Mouse (Mus musculus): ENCODE measurements around the gene Parva. TPM values are rescaled to one million over a fixed set of nuclear protein-coding genes. Genes with fewer than 3 reads are reported as not detected.

Gene Parva
- total and polyA plus RNA-seq, 3 experiments = 32.7 to 93.4 (median 87.9) TPM

DNA sequence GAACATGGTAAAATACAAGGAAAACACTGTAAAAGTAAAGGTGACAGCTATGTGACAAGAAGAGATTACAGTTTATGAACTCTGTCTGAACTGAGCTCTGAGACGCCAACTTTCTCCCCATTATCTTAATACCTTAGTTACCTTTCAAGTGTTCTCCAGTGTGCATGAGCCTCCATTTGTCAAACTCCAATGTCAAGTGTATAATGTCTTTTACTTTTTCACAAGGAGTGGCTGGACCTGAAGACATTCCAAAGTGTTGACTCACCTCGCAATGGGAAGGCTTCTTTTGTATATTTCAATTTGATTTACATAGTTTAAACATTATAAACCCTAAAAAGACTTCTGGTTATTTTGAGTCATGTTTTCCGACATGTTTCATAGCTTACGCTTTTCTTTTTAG, 3.9 kb upstream of the Parva start:
- no peak for DNase-seq

- DNase-seq = no peak
Measured at GRCm38 (mm10) chr7:112426811-112427210, 494 bp upstream of the Parva start.

DNA sequence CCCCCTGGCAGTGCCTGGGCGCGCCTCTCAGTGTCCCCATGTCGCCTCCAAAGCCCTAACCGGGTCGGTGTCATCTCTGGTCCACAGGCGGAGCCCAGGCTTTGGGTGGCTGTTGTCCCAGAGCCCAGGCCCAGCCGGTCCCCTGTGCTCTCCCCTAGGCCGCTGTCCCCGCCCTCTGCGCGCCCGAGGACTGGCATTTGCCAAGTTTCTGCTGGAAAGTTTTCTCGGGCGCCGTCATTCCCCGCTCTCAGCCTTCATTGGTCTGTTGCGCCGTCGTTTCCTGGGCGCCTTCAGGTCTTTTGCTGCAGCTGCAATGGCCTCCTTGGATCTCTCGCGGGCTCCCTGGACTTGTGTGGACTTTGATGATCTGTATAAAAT, 842 bp downstream of the Parva start:
- peak; percentile 96 for DNase-seq

DNA sequence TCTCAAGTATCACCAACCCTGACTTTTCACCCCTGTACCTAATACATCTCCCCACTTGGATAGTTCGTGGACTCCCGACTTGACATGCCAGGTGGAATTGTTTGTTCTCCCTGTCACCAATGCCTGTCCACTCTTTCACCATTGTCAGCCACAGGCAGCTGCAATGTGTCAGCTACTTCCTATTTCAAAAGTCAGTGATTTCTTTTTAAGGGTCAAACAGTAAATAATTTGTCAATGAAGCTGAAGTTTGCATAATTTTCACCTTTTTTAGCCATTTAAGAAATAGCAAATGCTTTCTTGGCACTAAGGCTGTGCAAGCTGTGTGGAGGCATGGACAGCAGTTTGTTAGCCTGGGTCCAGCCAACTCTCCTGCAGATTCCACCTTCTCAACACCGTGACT, 12.5 kb downstream of the Parva start:
- no peak for DNase-seq

DNA sequence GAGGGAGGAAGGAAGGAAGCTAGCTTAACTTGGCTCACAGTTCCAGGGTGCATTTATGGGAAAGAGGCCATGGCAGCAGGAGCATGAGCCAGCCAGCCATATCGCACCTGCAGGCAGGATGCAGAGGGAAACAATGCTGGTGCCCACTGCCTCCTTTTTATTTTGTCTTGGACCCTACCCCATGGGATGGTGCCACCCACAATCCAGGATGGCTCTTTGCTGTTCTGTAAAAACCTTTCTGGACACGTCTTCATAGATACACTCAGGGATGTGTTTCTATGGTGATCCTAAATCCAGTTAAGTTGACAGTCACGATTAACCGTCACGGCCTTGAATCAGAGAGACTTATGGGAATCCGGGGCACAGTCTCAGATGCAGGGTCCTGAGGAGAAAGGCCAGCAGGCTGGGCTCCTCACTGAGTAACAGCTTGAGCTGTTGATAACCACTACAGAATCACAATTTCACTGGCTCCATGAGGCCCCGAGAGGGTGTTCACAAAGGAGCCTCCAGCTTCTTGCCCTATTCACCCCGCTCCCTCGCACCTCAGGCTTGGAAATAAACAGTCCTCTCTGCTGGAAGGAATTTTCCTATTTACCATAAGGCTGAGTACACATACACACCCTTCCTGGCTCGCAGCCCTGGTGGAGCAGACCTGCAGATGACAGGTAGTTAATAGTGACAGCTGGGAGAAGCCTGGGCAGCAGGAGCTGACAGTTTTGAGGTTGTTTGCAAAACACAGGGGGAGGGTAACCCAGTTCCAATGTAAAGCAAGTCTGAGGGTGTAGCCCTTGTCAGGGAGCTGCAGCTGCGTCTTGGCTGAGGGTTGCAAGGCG, 17.1 kb downstream of the Parva start:
- DNase-seq = no peak

- DNase-seq = no peak
Measured at GRCm38 (mm10) chr7:112444985-112445367, 17.7 kb downstream of the Parva start.

DNA sequence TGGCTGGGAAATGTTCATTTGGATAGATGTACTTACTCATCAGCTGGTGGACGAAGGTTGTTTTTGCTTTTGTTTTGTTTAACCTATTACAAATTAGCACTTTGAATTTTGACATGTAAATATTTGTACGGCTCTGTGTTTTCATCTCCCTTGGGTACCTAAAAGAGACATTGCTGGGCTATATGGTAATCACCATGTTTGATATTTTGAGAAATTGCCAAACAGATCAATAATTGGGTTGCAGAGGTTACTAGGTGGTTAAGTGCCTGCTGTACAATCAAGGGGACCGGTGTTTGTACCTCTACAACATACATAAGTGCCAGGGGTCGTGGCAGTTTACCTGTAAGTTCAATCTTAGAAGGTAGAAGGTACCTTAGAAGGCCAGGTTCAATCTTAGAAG, 19.2 kb downstream of the Parva start:
- DNase-seq = no peak

DNA sequence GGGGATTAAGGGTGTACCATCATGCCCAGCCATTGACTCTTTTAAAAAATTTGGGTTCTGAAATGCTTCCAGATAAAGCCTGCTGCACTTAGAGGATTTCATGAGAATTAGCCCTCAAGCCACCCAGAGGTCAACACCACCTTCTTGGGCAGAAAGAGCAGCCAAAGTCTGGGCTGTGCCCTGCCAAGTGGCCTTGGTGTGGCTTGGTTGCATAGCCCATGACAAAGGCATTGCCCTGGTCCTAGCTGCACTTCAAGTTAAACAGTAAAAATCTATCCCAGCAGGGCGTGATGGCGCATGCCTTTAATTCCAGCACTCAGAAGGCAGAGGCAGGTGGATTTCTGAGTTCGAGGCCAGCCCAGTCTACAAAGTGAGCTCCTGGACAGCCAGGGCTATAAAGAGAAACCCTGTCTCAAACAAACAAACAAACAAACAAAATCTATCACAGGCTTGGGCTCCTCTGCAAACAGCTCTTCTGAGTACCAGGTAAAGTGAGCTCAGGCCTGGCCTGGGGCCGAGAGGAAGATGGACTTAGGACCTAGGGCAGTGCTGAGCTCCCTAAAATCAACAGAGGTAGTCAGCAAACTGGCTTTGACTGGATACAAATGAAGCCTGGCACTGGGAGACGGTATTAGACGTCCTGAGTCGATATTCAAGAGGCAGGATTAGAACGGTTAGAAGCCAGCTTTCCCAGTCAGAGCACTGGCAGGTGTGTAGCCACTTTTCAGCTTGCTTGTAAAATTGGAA, 22.8 kb downstream of the Parva start:
- peak; percentile 69 for DNase-seq

GRCm38 (mm10) chr7:112452471-112452870, 25.2 kb downstream of the Parva start:
- DNase-seq = no peak

- peak; percentile 87 for DNase-seq
Measured at GRCm38 (mm10) chr7:112453805-112454214, 26.5 kb downstream of the Parva start.

- no peak for DNase-seq
Measured at GRCm38 (mm10) chr7:112454380-112454779, 27.1 kb downstream of the Parva start.

GRCm38 (mm10) chr7:112454951-112455350, 27.6 kb downstream of the Parva start:
- no peak for DNase-seq

GRCm38 (mm10) chr7:112455566-112456110, 28.3 kb downstream of the Parva start:
- DNase-seq = peak; percentile 45

DNA sequence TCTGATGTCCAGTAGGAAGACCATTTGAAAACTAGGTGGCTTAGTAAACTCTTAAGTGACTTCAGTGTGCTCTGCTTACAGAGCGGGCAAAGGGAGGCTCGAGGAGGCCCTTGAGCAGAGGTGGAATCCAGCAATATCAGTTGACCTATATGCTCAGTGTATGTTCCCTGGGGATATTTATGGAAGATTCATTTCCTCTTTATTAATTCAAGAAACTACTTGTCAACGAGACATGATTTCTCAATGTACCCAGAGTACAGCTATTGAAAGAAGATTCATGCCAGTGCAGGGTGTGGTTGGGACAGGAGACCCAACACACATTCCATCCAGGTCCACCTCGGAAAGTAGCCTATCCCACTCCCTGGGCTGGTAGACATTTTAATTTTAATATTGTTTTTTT, 30.1 kb downstream of the Parva start:
- DNase-seq = no peak

- no peak for DNase-seq
Measured at GRCm38 (mm10) chr7:112457920-112458319, 30.6 kb downstream of the Parva start.

DNA sequence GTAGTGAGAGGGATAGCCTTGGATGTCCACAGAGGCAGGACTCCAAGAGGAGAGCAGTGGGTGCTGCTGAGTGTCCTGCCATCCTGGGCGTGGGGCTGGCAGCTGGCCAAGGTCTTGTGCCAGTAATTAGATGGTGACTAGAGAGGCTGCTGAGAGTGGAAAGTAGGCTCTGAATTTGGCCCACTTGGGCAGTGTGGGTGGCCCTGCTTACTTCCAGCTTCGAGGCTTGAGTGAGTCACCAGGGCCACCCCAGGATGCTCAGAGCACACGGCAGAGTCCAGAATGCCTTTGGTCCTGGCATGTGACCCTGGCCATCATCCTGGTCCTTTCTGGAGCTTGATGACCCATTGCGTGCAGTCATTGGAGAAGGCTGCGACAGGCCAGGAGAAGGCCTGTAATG, 31.1 kb downstream of the Parva start:
- peak; percentile 83 for DNase-seq

GRCm38 (mm10) chr7:112463074-112463473, 35.8 kb downstream of the Parva start:
- no peak for DNase-seq

GRCm38 (mm10) chr7:112465920-112466319, 38.6 kb downstream of the Parva start:
- DNase-seq = peak; percentile 44

DNA sequence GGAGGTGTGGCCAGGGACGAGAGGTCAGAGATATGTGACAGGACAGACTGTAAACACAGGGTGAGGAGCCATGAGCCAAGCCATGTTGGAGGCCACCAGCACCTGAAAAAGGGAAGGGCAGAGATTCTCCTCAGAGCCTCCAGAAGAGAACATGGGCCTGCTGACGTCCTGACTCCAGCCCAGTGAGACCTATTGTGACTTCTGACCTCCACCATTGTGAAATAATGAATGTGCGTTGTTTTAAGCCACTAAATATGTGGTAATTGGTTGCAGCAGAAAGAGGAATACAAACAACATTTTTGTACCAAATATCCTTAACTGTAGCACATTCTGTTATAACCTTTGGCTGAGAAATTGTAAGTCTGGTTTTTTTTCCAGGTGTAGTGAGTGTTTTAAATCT, 39.5 kb downstream of the Parva start:
- DNase-seq = no peak

- DNase-seq = peak; percentile 64
Measured at GRCm38 (mm10) chr7:112467687-112468111, 40.4 kb downstream of the Parva start.

- DNase-seq = peak; percentile 87
Measured at GRCm38 (mm10) chr7:112469817-112470216, 42.5 kb downstream of the Parva start.

- DNase-seq = peak; percentile 38
Measured at GRCm38 (mm10) chr7:112471316-112471715, 44.0 kb downstream of the Parva start.

Measured in adrenal gland, adult 2 months (tissue).